Mouse (Mus musculus) stomach, embryonic 15.5 days (tissue): ENCODE results near the gene Tnnt2. TPM values are rescaled to one million over a fixed set of nuclear protein-coding genes. Genes with fewer than 3 reads are reported as not detected.

ENCODE experiments used
- ATAC-seq: fragments of 200-750 bp; cut with Nextera tagmentation; 2 replicates; pipeline ENCODE4 v1.8.0; 2017; ENCODE audit warnings: low read depth, moderate number of reproducible peaks, moderate TSS enrichment; ENCODE audit not compliant: insufficient read depth, low FRiP score
- H3K27ac ChIP-seq: fragments of 300-500 bp; sonication (generic); 2 replicates; pipeline ENCODE4 v1.5.1; 2015; ENCODE audit warnings: mild to moderate bottlenecking, inconsistent platforms
- H3K27me3 ChIP-seq: fragments of 300-500 bp; sonication (generic); replicated peaks from 2 replicates; pipeline ENCODE4 v1.6.1; 2015; ENCODE audit warnings: inconsistent platforms
- H3K36me3 ChIP-seq: fragments of 300-500 bp; sonication (generic); 2 replicates; pipeline ENCODE4 v1.6.1; 2015; ENCODE audit warnings: inconsistent platforms
- H3K4me1 ChIP-seq: fragments of 300-500 bp; sonication (generic); 2 replicates; pipeline ENCODE4 v1.6.1; 2015; ENCODE audit warnings: inconsistent platforms
- H3K4me2 ChIP-seq: fragments of 300-500 bp; sonication (generic); 2 replicates; pipeline ENCODE4 v1.6.1; 2015; ENCODE audit warnings: mild to moderate bottlenecking, inconsistent platforms
- H3K4me3 ChIP-seq: fragments of 300-500 bp; sonication (generic); replicated peaks from 2 replicates; pipeline ENCODE4 v1.5.1; 2015; ENCODE audit warnings: inconsistent platforms
- H3K9ac ChIP-seq: fragments of 300-500 bp; sonication (generic); 2 replicates; pipeline ENCODE4 v1.6.1; 2015; ENCODE audit warnings: inconsistent platforms
- H3K9me3 ChIP-seq: fragments of 300-500 bp; sonication (generic); 2 replicates; pipeline ENCODE4 v1.6.1; 2016; ENCODE audit warnings: inconsistent platforms
- WGBS: fragments of 180-500 bp; shearing (Covaris S2); methylation state at CpG from one replicate; pipeline ENCODE4 v1.1.7; 2015; 5-methylcytosine and 5-hydroxymethylcytosine counted together
- polyA plus RNA-seq: library from polyadenylated mRNA; unstranded; fragments of >200 nt; fragmentation: Nextera tagmentation; extraction: Ambion mirVana; gene quantifications from 2 replicates; pipeline ENCODE4 v1.2.1, GENCODE M21; 2015

Tnnt2 gene
- polyA plus RNA-seq, 1 experiment from 2014 or later: 18.7 TPM

DNA sequence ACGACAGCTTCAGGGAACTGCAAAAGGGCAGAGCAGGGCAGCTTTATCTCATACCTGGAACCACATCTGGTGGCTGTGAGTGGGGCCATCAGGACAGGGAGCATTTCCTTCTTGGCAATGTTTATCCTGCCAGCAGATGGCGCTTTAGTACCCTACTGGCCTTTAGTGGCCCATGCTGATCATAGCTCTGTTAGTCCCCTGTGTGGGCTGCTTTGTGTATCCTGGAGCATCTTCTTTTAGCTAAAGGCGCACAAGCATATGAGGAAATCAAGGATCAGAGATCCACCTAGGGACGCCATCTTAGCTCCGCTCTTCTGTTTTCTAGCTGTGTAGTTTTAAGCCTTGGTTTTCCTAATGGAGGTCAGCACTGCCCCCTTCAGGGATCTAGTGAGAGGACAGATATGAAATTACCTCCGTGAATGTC is 11.0 kb downstream of the Tnnt2 start:
- H3K4me3 ChIP-seq: no peak overlapping the region

DNA sequence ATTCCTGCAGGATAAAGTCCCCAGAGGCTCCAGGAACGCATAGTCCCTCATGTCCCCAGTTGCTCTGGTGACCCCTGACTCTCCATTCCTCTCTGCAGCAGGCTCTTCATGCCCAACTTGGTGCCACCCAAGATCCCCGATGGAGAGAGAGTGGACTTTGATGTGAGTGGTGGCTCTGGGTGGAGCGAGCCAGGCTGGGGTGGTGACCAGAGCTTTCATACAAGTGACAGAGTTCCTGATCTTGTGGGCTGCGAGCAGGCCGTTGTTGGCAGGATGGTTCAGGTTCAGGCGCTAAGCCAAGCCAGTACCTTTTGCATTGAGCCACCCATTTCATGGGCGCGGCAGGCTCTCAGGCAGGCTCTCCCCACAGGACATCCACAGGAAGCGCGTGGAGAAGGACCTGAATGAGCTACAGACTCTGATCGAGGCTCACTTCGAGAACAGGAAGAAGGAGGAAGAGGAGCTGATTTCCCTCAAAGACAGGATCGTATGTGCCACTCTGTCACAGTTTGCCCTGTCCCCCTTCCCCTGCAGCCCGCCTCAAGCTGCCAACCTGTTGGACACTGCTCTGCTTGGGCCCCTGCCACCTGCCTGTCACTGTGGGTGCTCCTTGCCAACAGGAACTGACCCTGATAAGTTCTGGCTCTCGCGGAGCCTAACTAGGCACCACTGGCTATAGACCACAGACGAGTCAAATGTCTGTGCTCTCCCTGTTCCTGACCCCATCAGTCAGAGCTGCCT is 11.6 kb downstream of the Tnnt2 start:
- Histone ChIP-seq H3K9ac (no peak overlapping the region), H3K27me3 (no peaks in the 10 kb centered on the region), H3K27ac (no peak overlapping the region), H3K36me3 (no peaks in the 10 kb centered on the region), H3K4me1 (peaks cover 6% of the 10 kb centered on the region; the same call in 1 of the 2 replicates), H3K4me3 (no peak overlapping the region), H3K4me2 (no peak overlapping the region), H3K9me3 (no peaks in the 10 kb centered on the region)
- no peak for ATAC-seq
- 78% methylated on average over 17 of the region's 17 CpGs for WGBS

More for the DNA sequence above, 11.0 kb downstream of the Tnnt2 start:
- H3K4me1 ChIP-seq: no peaks in the 10 kb centered on the region
- H3K4me2 ChIP-seq: no peak overlapping the region
- no peak for ATAC-seq
- 33% methylated on average over 6 of the region's 6 CpGs for WGBS
- H3K27ac ChIP-seq: no peak overlapping the region
- no peaks in the 10 kb centered on the region for H3K27me3 ChIP-seq
- H3K9me3 ChIP-seq: no peaks in the 10 kb centered on the region
- no peak overlapping the region for H3K9ac ChIP-seq
- no peaks in the 10 kb centered on the region for H3K36me3 ChIP-seq

DNA sequence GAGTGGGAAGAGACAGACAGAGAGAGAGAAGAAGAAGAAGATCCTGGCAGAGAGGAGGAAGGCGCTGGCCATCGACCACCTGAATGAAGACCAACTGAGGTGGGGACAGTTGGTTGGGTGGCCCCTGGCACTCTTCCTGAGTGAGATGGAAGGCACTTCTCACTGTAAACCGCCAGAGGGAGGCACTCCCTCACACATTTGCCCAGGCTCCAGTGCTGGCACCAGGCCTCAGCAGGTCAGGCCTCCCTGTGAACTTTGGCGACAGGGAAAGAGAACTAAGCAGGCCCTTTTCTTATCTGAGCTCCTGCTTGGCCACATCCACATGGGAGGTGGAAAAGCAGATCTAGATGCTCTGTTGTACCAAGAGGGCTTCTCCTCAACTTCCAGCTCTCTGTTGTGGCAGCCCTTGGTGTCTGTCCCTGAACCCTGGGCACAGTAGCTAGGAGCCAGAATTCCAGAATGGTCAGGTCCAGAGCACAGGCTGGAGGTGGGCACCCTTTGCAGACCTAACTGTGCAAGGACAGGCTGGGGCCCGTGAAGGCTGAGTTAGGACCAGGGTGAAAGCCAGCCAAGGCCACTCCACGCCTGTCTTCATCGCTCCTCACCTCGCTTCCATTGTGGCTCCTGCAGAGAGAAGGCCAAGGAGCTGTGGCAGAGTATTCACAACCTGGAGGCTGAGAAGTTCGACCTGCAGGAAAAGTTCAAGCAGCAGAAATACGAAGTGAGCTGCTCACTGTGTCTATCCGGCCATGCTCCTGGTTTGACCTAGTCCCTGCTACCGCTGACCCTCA is 14.8 kb downstream of the Tnnt2 start:
- H3K9me3 ChIP-seq: no peaks in the 10 kb centered on the region
- no peak overlapping the region for H3K4me3 ChIP-seq
- H3K27me3 ChIP-seq: 0 out of 2 replicates have a peak, but pooled peaks cover 3% of the 10 kb centered on the region
- peak overlapping the region; percentile 13; the same call in 1 of the 2 replicates for H3K27ac ChIP-seq
- WGBS: 66% methylated on average over 12 of the region's 12 CpGs
- no peak overlapping the region for H3K4me2 ChIP-seq
- peaks cover 9% of the 10 kb centered on the region; the same call in 1 of the 2 replicates for H3K4me1 ChIP-seq
- ATAC-seq: no peak
- no peak overlapping the region for H3K9ac ChIP-seq
- H3K36me3 ChIP-seq: no peaks in the 10 kb centered on the region

DNA sequence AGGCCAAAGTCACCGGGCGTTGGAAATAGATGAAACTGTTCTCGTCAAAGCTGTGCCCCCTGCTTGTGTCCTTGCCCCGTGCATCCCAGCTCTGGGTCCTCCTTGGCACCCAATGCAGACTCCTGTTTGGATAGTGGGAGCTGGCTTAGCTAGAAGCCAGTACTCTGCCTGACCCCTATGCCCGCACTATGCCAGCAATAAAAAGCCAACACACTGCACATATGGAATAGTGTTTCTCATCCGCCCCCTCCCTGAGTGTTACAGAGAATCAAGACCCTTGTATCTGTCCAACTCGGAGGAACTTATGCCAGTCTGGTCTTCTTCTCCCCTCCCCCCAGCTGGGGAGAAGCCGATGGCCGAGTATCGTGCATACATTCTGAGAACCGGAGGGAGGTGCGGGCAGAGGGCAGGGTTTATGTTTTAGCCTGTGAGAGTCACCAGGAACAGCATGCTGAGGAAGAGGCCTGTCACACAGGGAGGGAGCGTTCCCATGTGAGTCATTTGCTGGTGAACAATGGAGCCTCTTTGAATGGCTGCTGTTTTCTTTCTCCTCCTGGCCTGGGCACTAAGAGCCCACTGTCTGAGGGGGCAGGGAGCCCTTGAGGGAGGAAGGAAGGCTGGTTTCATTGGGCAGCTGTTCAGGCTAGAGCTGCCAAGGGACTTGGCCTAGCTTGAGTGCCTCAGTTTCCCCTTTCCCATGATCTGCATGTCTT is 16.0 kb downstream of the Tnnt2 start:
- peak; percentile 45 for ATAC-seq
- Histone ChIP-seq H3K27ac (peak overlapping the region; percentile 61; the same call in 1 of the 2 replicates), H3K36me3 (no peaks in the 10 kb centered on the region), H3K27me3 (0 out of 2 replicates have a peak, but pooled peaks cover 3% of the 10 kb centered on the region), H3K9me3 (no peaks in the 10 kb centered on the region), H3K4me1 (peaks cover 10% of the 10 kb centered on the region; the same call in 1 of the 2 replicates), H3K9ac (no peak overlapping the region), H3K4me2 (no peak overlapping the region), H3K4me3 (no peak overlapping the region)
- WGBS: 51% methylated on average over 13 of the region's 13 CpGs

DNA sequence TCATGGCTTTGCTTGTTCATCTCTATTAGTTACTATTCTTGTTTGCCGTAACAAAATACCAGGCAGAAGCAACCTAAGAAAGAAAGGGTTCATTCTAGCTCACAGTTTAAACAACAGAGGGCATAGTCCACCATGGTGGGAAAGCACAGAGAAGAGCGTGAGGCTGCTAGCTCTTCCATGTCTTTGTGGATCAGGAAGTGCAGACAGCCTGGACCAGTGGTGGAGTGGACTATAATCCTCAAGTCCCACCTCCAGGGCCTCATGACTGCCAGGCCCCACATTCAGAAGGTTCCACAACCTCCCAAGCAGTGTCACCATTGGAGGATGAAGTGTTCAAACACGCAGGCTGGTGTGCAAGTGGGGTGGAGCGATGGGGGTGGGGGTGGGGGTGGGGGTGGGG is 17.0 kb downstream of the Tnnt2 start:
- H3K9ac ChIP-seq: no peak overlapping the region
- 0 out of 2 replicates have a peak, but pooled peaks cover 3% of the 10 kb centered on the region for H3K27me3 ChIP-seq
- no peak overlapping the region for H3K4me3 ChIP-seq
- peaks cover 15% of the 10 kb centered on the region; the same call in 1 of the 2 replicates for H3K4me1 ChIP-seq
- 87% methylated on average over 4 of the region's 4 CpGs for WGBS
- H3K4me2 ChIP-seq: no peak overlapping the region
- no peak for ATAC-seq
- no peaks in the 10 kb centered on the region for H3K9me3 ChIP-seq
- H3K27ac ChIP-seq: no peak overlapping the region
- no peaks in the 10 kb centered on the region for H3K36me3 ChIP-seq

DNA sequence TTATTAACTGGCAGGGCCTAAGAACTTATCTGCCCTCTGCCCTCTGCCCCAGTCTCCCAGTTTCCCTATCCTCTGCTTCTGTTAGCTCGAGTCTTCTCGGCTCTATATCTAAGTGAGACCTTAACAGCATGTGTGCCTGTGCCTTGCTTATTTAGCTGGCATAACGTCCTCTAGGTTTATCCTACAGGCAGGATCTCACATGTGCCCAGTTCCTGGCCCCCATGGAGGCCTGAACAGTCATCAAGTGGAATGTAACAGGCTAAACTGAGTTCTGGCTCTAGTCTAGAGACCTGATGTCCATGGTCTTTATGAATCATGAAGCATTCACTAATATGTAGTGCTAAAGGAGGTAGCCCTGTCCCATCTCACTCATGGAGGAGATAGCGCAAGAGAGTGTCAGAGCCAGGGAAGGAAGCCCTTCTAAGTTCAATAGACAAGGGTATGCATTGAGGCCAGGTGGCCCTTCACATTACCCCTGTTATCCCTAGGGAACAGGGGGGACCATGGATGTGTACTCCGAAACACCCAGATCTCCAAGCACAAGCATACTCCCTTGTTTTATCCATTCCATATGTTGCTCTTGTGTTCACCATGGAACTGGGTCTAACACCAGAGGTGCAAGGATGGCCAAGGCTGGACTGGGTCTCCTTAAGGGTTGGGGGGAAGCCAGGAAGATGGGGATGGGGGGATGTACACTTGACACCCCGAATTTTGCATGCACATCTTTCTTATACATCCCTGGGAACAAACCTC is 18.6 kb downstream of the Tnnt2 start:
- Histone ChIP-seq H3K27me3 (0 out of 2 replicates have a peak, but pooled peaks cover 3% of the 10 kb centered on the region), H3K4me2 (no peak overlapping the region)
- WGBS: 87% methylated on average over 6 of the region's 6 CpGs

DNA sequence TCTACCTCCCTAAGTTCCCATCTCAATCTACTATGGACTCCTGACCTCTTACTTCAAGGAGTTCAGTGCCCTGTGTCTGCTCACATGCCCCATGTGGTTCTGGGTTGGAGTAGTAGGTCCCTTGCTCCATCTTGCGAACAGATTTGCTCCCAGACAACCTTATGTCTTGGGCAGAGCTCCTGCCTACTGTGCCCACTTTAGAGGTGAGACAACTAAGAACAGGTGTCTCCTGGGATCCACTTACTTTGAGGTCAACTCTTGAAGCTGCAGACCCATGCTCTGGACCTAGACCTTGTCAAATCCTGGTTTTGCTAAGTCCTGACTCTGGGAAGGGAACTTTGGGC is 19.2 kb downstream of the Tnnt2 start:
- H3K4me1 ChIP-seq: peaks cover 15% of the 10 kb centered on the region; the same call in 1 of the 2 replicates
- no peak for ATAC-seq
- 91% methylated on average over 1 of the region's 1 CpGs for WGBS

More for the DNA sequence above, 18.6 kb downstream of the Tnnt2 start:
- Histone ChIP-seq H3K27ac (no peak overlapping the region), H3K4me3 (no peak overlapping the region), H3K9me3 (no peaks in the 10 kb centered on the region), H3K9ac (no peak overlapping the region), H3K36me3 (no peaks in the 10 kb centered on the region), H3K4me1 (peaks cover 15% of the 10 kb centered on the region; the same call in 1 of the 2 replicates)
- ATAC-seq: no peak

DNA sequence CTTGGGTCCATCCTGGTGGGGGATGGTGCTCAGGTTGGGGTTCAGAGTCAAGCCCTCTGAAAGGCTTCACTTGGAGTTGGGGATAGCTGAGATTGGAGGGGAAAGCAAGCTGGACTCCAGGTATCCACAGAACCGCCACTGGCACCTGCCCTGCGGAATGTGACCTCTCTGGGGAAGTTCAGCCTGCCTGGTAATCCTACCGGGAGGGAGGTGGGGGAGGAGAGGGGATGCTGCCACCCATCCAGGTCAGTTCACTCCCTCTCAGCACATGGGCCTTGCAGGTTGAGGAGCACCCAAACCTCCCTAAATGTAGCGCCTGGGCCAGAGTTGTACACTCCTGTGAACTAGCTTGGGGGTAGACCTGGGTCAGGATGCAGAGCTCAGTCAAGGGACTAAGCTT is 19.9 kb downstream of the Tnnt2 start:
- WGBS: 47% methylated on average over 4 of the region's 4 CpGs
- H3K36me3 ChIP-seq: no peaks in the 10 kb centered on the region
- H3K4me3 ChIP-seq: no peak overlapping the region
- ATAC-seq: no peak
- no peak overlapping the region for H3K4me2 ChIP-seq
- H3K9ac ChIP-seq: no peak overlapping the region
- no peak overlapping the region for H3K27ac ChIP-seq
- no peaks in the 10 kb centered on the region for H3K9me3 ChIP-seq
- peaks cover 15% of the 10 kb centered on the region; the same call in 1 of the 2 replicates for H3K4me1 ChIP-seq
- H3K27me3 ChIP-seq: 0 out of 2 replicates have a peak, but pooled peaks cover 3% of the 10 kb centered on the region

More for the DNA sequence above, 19.2 kb downstream of the Tnnt2 start:
- Histone ChIP-seq H3K36me3 (no peaks in the 10 kb centered on the region), H3K9me3 (no peaks in the 10 kb centered on the region), H3K27ac (no peak overlapping the region), H3K4me2 (no peak overlapping the region), H3K27me3 (0 out of 2 replicates have a peak, but pooled peaks cover 3% of the 10 kb centered on the region), H3K4me3 (no peak overlapping the region), H3K9ac (no peak overlapping the region)

DNA sequence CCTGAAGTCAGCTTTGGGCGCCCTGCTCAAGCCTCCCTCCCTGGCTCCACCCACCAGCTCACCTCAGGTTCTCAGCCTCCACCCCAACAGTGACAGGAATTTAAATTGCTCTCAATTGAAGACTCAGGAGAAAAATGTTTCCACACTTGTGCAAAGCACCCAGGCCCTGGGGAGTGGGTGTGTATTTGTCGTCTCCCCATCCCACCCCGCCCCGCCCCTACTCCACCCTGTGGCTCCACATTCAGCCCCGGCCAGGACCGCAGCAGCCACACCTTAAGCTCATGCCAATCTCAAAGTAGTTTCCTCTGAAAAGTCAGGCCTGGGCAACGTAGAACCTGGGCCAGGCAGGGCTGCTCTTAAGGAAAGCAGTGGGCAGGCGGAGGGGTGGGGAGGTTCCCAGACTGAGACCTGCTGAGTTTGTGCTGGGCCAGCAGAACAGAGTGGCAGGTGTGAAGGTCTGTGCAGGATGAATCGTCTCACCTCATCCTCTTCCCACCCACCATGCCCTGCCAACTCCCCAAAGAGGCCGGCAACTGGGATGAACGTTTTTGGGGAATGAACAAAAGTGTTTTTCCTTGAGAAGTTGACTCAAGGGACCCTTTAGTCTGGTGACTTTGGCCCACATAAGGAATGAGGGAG is 21.1 kb downstream of the Tnnt2 start:
- peak overlapping the region; percentile 57 for H3K27ac ChIP-seq
- no peaks in the 10 kb centered on the region for H3K9me3 ChIP-seq
- no peak overlapping the region for H3K9ac ChIP-seq
- H3K4me1 ChIP-seq: peaks cover 14% of the 10 kb centered on the region; the same call in 1 of the 2 replicates
- 0 out of 2 replicates have a peak, but pooled peaks cover 3% of the 10 kb centered on the region for H3K27me3 ChIP-seq
- no peak overlapping the region for H3K4me3 ChIP-seq
- H3K4me2 ChIP-seq: no peak overlapping the region
- no peaks in the 10 kb centered on the region for H3K36me3 ChIP-seq
- peak; percentile 64; the same call in 1 of the 2 replicates for ATAC-seq
- 47% methylated on average over 11 of the region's 11 CpGs for WGBS

DNA sequence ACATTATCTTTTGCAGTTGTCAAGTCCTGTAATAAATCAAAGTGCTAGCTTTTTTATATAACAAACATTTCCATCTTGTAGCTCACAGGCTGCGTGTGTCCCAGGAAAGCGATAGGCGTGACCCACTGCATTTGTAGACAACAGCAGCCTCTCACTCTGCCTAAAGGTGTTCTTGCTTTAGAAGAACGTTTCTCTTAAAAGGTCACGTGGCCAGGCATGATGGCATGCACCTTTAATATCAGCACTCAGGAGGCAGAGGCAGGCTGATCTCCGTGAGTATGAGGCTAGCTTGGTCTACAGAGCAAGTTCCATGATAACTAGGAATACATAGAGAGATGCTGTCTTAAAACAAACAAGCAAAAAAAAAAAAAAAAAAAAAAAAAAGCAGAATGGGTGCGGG is 22.4 kb downstream of the Tnnt2 start:
- H3K4me1 ChIP-seq: peaks cover 6% of the 10 kb centered on the region; the same call in 1 of the 2 replicates
- no peaks in the 10 kb centered on the region for H3K36me3 ChIP-seq
- no peak for ATAC-seq
- 82% methylated on average over 7 of the region's 7 CpGs for WGBS
- H3K9ac ChIP-seq: no peak overlapping the region
- no peaks in the 10 kb centered on the region for H3K9me3 ChIP-seq
- H3K4me3 ChIP-seq: no peak overlapping the region
- 0 out of 2 replicates have a peak, but pooled peaks cover 3% of the 10 kb centered on the region for H3K27me3 ChIP-seq
- no peak overlapping the region for H3K27ac ChIP-seq
- H3K4me2 ChIP-seq: no peak overlapping the region
